Mouse (Mus musculus) megakaryocyte-erythroid progenitor cell, adult 5-6 weeks (primary cell): ENCODE measurements around the gene Rere. TPM values are rescaled to one million over a fixed set of nuclear protein-coding genes. Genes with fewer than 3 reads are reported as not detected.
A peak's percentile ranks its signal among the peaks of the same experiment; 100 is the strongest.

Experiments
- ATAC-seq: replicated peaks from 2 replicates; pipeline ENCODE4 v1.8.0; 2016; ENCODE audit warnings: mild to moderate bottlenecking, inconsistent platforms; ENCODE audit not compliant: severe bottlenecking, poor library complexity, low FRiP score, low TSS enrichment
- total RNA-seq, 2 experiments: library from RNA; stranded (forward) in 1 of 2; stranded (reverse) in 1 of 2; fragments of 200-1000, 215-1000 nt in 1 of 2; fragments of >200 nt in 1 of 2; fragmentation: Nextera tagmentation in 1 of 2; gene quantifications; 2 replicates each; pipeline ENCODE4 v1.2.3; 2014 to 2017

Gene Rere
- total RNA-seq (2014; fragmentation: Nextera tagmentation) (36.1 and 47.6 TPM in 2 replicates), total RNA-seq (2017) (7.7 and 17.1 TPM in 2 replicates)

DNA sequence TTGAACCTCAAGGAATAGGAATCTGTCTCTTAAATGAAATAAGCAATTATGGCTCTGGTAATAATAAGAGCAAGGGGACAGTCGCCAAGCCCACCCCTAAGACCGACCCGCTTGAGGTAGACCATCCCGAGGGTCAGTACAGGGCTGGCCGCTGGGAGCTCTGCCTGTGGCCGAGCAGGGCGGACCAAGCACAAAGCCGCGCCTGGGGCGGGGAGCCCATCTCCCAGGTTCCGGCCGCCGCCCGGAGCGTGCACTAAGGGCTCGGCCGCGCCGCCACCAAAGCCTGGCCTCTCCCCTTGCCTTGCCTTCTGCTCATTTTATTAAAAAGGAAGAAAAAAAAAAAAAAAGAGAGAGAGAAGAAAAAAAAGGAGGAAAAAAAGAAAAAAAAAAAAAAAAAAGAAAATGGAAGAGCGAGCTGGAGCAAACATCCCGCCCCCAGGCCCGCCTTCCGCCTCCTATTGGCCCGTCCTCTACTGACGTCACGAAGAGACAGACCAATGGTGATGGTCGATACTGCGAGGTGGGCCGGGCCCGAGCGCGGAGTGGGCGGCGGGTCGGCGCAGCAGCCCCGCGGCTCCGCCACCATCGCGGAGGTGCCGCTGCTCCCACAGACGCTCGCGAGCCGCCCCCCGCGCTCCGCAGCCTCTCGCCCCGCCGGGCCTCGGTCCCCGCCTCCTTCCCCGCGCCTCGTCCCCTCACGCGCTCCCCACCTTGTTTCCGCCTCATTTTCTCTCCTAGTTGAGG is at the start of gene Rere:
TSS of gene Rere (plus strand) at position 629 of the 744 bp plus-strand sequence.
- peak; percentile 98 for ATAC-seq

DNA sequence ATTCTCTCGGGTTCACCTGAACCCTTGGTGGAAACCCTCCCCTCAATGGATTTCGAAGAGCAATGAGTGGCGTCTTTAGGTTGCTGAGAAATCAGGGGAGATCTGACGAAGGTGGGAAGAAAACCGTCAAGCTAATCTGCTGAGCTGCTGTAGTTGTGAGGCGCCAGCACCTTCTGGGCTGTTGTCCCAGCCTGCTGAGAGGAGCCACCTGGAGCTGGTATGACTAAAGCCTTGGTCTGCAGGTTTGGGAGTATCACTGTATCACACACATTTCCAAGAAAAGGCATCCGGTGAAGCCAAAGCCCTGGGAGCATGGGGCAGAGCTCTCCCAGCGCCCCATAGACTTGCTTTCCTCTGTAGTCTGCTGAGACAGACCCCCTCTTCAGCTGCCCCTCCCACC is 49.6 kb upstream of the Rere start:
- ATAC-seq = no peak

DNA sequence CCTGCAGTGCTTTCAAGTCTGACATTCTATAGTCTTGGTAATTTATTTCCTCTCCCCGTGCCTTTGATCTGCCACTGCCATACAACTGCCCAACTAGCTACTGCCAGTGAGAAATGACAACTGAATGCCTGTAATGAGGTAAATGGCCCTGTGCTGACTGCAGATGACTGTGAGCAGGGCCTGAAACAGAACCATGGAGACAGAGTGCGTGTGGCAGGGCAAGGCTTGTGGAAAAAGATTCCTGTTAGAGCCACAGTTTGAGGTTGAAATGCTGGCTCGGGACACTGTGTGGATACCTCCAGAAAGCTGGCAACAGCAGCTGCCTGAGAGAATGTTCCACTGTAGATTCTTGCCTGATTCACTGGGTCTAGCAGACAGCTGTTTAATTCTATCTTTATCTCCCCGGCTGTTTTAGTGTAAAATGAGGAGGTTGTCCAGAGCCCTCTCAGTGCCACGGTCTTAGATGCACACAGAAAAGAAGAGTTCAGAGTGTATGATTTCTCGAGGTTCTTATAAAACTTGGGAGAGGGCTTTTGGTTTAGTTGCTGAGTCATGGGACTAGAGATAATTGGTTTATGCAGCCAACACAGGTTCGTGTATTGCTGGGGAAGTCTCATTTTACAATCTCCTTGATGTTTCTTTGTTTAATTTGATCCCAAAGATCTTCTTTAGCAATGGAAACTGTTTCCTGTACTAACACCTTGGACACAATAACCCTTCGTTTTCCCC is 46.7 kb upstream of the Rere start:
- ATAC-seq = no peak

DNA sequence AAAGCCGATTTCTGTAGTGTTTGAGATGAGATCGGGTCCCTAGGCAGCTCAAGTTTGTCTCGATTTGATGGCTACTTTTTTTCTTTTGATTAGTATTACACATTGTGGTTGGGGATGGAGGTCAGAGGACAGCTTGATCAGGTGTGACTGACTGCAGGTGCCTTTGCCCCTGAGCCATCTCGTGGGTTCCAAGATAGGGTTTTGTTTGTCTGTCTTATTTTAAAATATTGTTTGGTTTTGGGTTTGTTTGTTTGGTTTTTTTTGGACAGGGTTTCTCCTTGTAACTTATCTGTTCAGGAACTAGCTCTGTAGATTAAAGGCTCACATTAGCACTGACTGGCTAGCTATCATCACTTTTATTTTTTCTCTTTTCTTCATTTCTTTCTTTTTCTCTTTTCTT is 45.9 kb upstream of the Rere start:
- ATAC-seq = no peak

DNA sequence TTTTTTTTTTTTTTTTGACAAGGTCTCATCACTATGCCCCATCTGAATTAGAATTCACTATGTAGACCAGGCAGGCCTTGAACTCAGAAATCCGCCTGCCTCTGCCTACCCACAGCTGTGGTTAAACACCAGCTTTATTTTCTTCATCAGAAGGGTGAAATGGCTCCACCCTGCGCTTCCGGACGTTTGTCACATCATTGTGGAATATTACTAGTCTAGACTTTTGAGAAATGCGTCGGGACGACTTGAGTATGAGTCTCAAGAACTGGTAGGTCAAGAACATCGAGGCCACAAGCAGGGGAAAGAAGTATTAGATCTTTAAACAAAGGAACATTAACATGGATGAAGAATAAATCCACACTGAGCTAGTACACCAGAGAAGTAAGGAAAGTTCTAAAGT is 45.4 kb upstream of the Rere start:
- no peak for ATAC-seq

DNA sequence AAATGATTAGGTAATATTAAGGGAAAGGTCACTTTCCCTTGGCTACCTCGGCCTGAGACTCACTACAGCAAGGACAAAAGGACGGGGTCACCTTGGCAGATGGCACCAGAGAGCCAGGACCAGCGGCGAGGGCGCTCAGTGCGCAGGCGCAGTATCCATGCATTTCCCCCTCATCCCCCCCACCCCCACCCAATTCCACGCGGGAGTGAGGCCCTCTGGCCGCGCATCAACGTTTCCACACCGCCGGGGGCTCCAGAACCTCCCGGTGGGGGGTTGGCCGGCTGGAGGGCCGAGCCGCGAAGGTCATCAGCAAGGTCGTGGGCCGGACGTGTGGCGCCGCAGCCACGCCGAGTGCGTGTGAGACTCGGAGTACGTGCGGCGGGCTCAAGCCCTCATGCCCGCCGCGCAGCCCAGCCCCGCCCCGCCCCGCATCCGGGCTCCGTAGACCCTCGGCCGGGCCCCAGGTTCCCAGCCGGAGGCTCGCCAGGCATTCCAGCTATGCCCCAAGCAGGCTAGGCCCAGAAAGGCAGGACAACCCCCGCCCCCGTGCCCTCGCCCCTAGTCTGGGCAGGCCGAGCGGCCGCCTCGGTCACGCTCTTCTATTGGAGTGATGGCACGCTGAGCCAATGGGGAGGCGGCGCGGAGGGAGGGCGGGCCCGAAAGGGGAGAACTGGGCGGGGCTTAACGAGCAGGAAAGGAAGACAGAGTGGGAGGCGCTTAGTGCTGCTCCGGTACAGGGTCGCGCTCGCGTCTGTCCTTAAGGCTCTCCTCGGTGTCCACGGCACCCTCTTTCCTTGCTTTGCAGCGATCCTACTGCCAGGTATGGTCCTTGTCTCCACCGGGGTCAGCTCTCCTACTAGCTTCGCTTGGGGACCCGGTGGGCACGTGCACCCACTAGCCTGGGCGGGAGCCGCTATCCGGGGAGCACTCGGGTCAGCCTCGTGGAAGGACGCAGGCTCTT is 44.6 kb upstream of the Rere start, which contains the start of gene Eno1:
TSS of gene Eno1 (plus strand) at position 201 of the 961 bp plus-strand sequence.
- peak; percentile 86 for ATAC-seq

DNA sequence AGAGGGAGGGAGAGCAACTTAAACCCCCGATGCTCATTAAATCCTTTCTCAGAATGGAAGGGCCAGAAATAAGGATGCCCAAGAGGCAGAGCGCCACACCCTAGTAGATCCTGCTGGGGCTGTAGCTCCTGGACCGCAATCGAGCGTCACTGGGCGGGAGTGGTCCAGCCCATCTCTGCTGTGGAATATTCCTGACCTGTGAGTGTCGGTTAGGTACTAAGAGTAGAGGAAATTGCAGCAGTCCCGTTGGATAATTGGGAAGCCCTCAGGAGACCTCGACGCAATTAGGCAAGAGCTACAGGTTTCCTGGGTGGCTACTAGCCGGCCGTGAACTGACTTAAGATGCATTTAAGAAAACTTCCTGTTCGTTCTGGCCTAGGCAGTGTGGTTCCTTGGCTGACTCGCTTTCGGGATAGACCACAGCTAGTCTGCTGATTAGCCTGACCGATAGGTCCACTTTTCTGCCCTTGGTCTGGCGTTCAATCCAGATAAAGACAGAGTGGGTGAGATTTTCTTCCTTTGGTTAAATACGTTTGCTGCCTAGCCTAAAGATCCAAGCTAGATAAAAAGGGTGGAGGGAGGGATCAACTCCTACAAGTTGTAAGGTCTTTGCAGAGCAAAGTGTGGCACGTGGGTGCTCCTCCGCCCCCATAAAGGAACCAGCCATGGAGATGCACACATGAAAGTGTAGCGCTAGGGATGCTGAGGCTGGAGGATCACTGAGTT is 43.6 kb upstream of the Rere start:
- no peak for ATAC-seq

DNA sequence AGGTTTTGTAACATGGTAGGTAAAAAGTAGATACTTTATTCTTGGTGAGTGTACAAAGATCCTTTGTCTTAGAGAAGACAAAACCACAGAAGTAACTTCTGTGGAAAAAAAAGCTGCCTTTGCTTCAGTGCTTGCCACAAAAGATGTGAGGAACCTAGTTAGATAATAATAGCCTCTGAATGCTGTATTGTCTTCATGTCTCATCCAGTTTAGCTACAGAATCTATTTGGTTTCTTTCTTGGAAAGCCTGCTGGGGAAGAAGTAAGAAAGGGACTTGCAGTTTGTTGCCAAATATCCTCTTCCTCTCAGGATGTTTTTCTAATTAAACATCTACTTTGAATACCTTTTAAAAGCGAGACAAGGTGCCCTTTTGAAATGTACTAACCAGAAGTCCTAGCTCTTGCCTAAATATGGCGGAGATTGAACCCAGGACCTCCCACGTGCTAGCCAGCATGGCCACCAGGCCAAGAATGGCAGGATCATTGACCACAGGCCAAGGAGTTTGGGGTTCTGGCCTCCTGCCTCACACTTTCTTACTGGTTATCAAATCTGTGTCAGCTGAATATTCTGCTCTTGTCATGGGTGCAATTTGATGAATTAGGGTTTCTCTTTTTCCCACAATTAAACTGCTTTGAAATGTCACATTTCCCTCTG is 42.9 kb upstream of the Rere start:
- no peak for ATAC-seq

DNA sequence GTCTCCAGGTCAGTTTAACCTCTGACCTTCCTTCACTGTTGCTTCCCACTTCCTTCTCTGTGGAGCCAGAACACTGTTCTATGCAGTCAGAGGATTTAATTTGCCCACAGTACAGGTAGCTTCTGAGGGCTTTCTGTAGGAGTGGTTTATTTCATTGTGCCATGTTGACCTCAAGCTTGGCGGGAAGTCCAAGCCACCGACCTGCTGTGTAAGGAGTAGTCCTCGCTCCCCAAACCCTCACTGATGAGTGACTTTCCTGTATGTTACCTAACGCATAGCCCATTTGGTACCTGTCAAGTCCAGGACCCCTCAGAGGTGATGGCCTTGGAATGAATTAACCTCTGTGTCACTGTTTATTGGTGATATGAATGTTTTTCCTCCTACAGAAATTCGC is 42.4 kb upstream of the Rere start:
- ATAC-seq = no peak

DNA sequence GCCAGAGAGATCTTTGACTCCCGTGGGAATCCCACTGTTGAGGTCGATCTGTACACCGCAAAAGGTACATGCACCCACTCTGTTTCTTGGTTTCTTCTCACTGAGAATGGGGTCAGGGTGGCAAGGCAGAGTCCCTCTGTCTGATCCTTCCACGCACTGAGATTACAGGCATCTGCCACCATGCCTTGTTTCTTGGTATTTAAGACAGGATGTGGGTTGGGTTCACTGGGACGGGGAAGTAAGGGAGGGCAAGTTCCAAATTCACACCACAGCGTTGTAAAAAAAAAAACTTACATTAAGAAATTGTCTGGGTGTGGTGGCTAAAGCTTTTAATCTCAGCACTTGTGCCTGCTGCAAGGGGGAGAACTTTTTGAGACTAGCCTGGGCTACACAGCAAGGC is 41.9 kb upstream of the Rere start:
- no peak for ATAC-seq

DNA sequence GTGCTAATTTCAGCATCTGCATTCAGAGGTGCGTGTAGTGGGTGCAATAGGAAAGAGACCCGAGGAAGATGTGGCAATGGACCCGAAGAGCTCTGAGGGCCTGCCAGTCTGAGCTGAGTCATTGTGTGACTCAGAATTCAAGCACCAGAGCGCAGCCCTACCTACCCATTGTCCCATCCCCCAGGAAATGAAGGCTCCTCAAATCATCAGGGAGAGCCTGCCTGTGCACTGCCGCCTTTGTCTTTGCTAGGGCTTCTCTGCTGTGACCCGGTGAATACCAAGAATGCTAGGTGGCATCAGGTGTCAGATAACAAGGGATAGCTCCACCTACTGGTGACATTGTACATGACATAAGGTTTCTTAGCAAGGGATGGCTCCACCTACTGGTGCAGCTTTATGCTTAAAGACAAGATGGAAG is 41.5 kb upstream of the Rere start:
- ATAC-seq = peak; percentile 74

DNA sequence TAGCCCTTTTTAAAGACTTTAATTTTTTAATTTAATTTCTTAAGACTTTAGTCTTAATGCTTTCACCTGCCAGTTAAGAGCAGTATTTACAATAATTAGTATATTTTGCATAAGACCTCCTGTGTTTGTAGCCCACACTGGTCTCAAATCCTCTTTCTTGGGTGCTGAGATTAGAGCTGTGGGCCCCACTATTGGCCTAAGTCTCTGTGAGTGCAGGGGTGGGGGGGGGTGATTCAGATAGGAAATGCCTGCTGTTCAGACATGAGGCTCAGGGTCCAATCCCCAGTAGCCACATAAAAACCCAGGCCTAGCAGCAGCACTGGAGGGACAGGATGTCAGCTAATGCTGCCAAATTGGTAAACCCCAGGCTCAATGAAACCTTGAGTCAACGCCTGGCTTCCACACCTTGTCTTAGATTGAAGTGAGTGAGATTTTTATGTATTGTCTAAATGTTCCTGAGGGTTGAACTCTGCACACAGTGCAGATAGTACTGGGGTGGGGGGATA is 41.0 kb upstream of the Rere start:
- no peak for ATAC-seq

DNA sequence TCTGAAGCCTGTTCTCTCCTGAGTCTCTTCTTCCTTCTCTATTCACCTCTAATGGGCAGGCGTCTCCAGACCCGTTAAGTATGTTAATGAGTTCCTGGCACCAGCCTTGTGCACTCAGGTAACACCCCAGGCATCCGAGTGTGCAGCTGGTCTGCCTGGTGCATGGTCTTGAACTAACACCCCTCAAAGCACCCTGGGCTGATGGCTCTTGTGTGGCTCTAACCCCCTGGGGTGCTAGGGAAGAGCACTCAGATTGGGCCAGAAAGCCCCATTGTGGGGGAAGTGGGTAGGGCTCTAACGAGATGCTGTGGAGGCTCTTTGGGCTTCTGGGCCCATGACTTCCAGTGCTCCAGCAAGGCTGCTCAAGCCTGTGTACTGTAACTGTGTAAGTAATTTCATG is 39.7 kb upstream of the Rere start:
- no peak for ATAC-seq

DNA sequence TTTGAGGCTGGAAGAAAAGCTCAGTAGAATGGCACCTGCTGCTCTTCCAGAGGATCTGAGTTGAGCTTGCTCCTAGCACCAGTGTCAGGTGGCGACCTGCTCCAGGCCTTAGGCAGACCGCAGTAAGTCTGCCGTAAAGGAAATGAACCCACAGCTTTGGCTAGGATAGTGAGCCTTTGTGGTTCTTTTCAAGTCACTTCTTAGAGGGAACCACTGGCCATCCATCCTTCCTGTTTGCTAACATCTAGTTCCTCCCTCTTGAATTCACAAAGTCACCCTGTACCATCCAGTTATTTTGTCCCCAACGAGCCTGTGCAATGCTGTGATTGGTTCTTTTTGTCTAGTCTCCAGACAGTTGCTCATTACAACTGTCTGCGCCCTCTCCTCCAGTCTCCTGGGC is 38.7 kb upstream of the Rere start:
- no peak for ATAC-seq

DNA sequence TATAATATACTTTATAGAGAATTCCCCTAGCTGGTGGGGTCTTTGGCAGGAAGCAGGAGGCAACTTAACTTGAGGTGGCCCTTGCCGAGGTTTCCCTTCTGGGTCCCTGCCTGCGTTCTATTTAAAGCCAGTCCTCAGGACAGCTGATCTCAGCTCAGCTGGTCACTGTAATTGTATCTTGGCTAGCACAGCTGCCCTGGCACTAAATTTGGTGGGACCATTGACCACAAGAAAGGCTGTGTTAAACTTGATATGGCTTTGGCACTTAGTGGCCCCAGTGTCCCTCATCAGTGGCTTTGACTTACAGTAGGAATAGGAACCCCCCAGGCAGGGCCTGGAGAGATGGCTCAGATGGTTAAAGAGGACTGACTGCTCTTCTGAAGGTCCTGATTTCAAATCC is 35.6 kb upstream of the Rere start:
- ATAC-seq = no peak

DNA sequence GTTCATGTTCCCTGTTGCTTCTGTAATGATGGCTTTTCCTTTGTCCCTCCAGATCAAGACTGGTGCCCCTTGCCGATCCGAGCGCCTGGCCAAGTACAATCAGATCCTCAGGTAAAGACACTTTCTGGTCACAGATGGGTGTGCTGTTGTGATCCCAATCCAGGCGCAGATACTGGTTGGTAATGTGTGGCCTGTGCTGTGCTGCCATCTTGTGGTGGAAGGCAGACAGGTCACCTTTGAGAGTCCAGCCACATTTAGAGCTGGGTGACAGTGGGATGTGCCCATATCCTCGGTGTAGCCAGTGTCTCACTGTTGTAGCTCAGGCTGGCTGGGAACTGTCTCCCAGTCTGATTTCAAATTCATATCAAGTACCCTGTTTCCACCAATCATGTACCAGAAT is 33.4 kb upstream of the Rere start:
- peak; percentile 93 for ATAC-seq

DNA sequence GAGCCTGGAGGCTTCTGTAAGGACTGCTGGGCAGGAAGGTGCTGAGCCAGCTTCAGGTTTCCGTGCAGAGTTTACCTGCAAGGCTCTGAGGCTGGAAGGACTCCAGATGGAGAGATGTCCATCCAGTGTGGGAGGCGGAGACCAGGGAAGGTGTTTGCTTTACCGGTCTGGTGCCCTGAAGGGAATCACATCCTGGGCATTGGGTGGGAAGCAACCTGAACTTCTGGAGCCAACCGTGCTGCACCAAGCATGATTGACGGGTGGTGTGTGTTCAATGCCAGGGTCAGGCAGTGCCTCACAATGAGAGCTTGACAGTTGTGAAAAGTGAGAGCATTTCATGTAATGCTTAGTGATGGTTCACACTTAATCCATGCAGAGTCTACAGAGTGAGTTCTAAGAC is 32.5 kb upstream of the Rere start:
- no peak for ATAC-seq

DNA sequence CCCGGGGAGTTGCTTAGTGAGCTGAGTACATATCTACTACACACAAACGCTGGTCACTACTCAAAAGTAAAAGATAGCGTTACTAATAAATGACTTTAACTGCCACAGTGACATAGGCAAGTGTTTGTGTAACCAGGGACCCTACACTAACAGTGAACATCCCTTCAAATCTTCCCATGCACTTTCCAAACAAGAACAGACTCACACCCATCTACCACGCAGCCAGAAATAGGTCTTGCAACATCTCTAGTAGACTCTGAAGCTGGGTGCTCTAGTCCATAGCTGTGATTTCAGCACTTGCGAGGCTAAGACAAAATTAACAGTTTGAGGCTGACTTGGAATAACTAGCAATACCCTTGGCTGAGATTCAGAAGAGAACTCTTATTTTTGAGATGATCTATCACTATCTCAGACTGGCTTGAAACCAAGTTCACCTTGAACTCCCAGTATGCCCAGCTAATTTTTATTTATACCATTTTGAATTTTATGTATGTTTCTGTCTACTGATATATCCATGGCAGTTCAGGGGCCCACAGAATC is 31.6 kb upstream of the Rere start:
- ATAC-seq = no peak
